In genomic region chr1:60042398-60042795, GRCm38 (mm10) we compare ENCODE assay signal across 7 mouse cellular contexts. TPM values are rescaled to one million over a fixed set of nuclear protein-coding genes. Genes with fewer than 3 reads are reported as not detected.
DNase-seq lines count a peak whose midpoint lies in the region; ATAC-seq and TF ChIP-seq lines count a peak whose summit lies in the region.

No protein-coding gene starts in this region.

- peak overlapping the region; percentile 96 for H3K4me2 ChIP-seq in kidney, embryonic 16.5 days (replicated peaks; ENCODE audit: low read depth, low read length)
- peak overlapping the region; percentile 95 for H3K4me2 ChIP-seq in embryonic facial prominence, embryonic 11.5 days (ENCODE audit: low read depth, low read length)
- H3K4me2 ChIP-seq in hindbrain, postnatal 0 days (ENCODE audit: low read depth, low read length), result peak overlapping the region; percentile 83
- H3K4me2 ChIP-seq in midbrain, postnatal 0 days (ENCODE audit: low read depth, low read length, poor library complexity, severe bottlenecking), result peak overlapping the region; percentile 79

- TF ChIP-seq CTCF in G1E (IDR thresholded peaks at IDR 0.05; ENCODE audit: low read depth, low read length), result no peak
- TF ChIP-seq CTCF in hindbrain, postnatal 0 days (IDR thresholded peaks at IDR 0.05; ENCODE audit: low read depth), result no peak
- TF ChIP-seq CTCF in midbrain, postnatal 0 days (IDR thresholded peaks at IDR 0.05), result no peak

- ATAC-seq in kidney, embryonic 16.5 days (ENCODE audit: low FRiP score, low TSS enrichment), result peak; percentile 65
- no peak for ATAC-seq in G1E (ENCODE audit: extremely low read depth, insufficient number of reproducible peaks, low FRiP score, poor library complexity, severe bottlenecking)
- ATAC-seq in embryonic facial prominence, embryonic 11.5 days (replicated peaks; ENCODE audit: insufficient number of reproducible peaks, low FRiP score, low TSS enrichment, low read depth), result peak; percentile 23; the same call in 1 of the 2 replicates
- ATAC-seq in hindbrain, postnatal 0 days, result no peak; the same call in none of the 2 replicates
- peak; percentile 79 for ATAC-seq in midbrain, postnatal 0 days (ENCODE audit: low FRiP score)

- 3% methylated on average over 19 of the region's 19 CpGs for WGBS in kidney, embryonic 16.5 days
- 4% methylated on average over 19 of the region's 19 CpGs for WGBS in embryonic facial prominence, embryonic 11.5 days
- WGBS in hindbrain, postnatal 0 days, result 3% methylated on average over 19 of the region's 19 CpGs
- whole genome bisulfite sequencing in midbrain, postnatal 0 days, result 2% methylated on average over 19 of the region's 19 CpGs

- peaks cover 15% of the 10 kb centered on the region for H3K27me3 ChIP-seq in kidney, embryonic 16.5 days (ENCODE audit: insufficient read depth, low read length)
- H3K27me3 ChIP-seq in G1E (ENCODE audit: insufficient read depth, low read length), result peaks cover 7% of the 10 kb centered on the region
- peaks cover 14% of the 10 kb centered on the region for H3K27me3 ChIP-seq in embryonic facial prominence, embryonic 11.5 days (ENCODE audit: control insufficient read depth, insufficient read depth, low read length)
- H3K27me3 ChIP-seq in hindbrain, postnatal 0 days (ENCODE audit: insufficient read depth, low read length), result no peaks in the 10 kb centered on the region
- no peaks in the 10 kb centered on the region for H3K27me3 ChIP-seq in midbrain, postnatal 0 days (ENCODE audit: insufficient read depth, low read length)

- H3K36me3 ChIP-seq in kidney, embryonic 16.5 days (ENCODE audit: insufficient read depth, low read length), result no peaks in the 10 kb centered on the region
- H3K36me3 ChIP-seq in G1E (replicated peaks), result no peaks in the 10 kb centered on the region
- H3K36me3 ChIP-seq in embryonic facial prominence, embryonic 11.5 days (replicated peaks; ENCODE audit: control insufficient read depth, insufficient read depth, low read depth, low read length), result no peaks in the 10 kb centered on the region
- H3K36me3 ChIP-seq in hindbrain, postnatal 0 days (ENCODE audit: insufficient read depth, low read length), result no peaks in the 10 kb centered on the region
- H3K36me3 ChIP-seq in midbrain, postnatal 0 days (ENCODE audit: insufficient read depth, low read length), result no peaks in the 10 kb centered on the region

- H3K4me3 ChIP-seq in kidney, embryonic 16.5 days (ENCODE audit: low read length), result peak overlapping the region; percentile 72
- peak overlapping the region; percentile 77 for H3K4me3 ChIP-seq in G1E (ENCODE audit: low read depth, low read length)
- peak overlapping the region; percentile 77 for H3K4me3 ChIP-seq in embryonic facial prominence, embryonic 11.5 days (ENCODE audit: low read depth, low read length)
- peak overlapping the region; percentile 69 for H3K4me3 ChIP-seq in hindbrain, postnatal 0 days (ENCODE audit: low read length)
- H3K4me3 ChIP-seq in midbrain, postnatal 0 days (ENCODE audit: low read depth, low read length), result peak overlapping the region; percentile 89

- peak overlapping the region; percentile 81 for H3K9ac ChIP-seq in kidney, embryonic 16.5 days (replicated peaks; ENCODE audit: low read length)
- H3K9ac ChIP-seq in embryonic facial prominence, embryonic 11.5 days (replicated peaks; ENCODE audit: low read length), result peak overlapping the region; percentile 79
- peak overlapping the region; percentile 89 for H3K9ac ChIP-seq in hindbrain, postnatal 0 days (replicated peaks; ENCODE audit: low read length)
- H3K9ac ChIP-seq in midbrain, postnatal 0 days (replicated peaks; ENCODE audit: low read length, poor library complexity, severe bottlenecking), result peak overlapping the region; percentile 94

- no peaks in the 10 kb centered on the region for H3K9me3 ChIP-seq in kidney, embryonic 16.5 days (ENCODE audit: low read length)
- peaks cover 8% of the 10 kb centered on the region for H3K9me3 ChIP-seq in G1E (replicated peaks)
- no peaks in the 10 kb centered on the region for H3K9me3 ChIP-seq in embryonic facial prominence, embryonic 11.5 days (replicated peaks; ENCODE audit: control insufficient read depth, low read length)
- no peaks in the 10 kb centered on the region for H3K9me3 ChIP-seq in hindbrain, postnatal 0 days (ENCODE audit: low read length)
- no peaks in the 10 kb centered on the region for H3K9me3 ChIP-seq in midbrain, postnatal 0 days (ENCODE audit: low read length)

- peaks cover 6% of the 10 kb centered on the region; the same call in 1 of the 2 replicates for H3K4me1 ChIP-seq in kidney, embryonic 16.5 days (ENCODE audit: insufficient read depth, low read length)
- H3K4me1 ChIP-seq in G1E (ENCODE audit: insufficient read depth, low read depth, low read length), result peaks cover 14% of the 10 kb centered on the region
- no peaks in the 10 kb centered on the region for H3K4me1 ChIP-seq in embryonic facial prominence, embryonic 11.5 days (ENCODE audit: control insufficient read depth, insufficient read depth, low read length)
- H3K4me1 ChIP-seq in hindbrain, postnatal 0 days (ENCODE audit: insufficient read depth, low read length), result no peaks in the 10 kb centered on the region
- no peaks in the 10 kb centered on the region for H3K4me1 ChIP-seq in midbrain, postnatal 0 days (ENCODE audit: insufficient read depth, low read length)

- no peak overlapping the region for H3K27ac ChIP-seq in kidney, embryonic 16.5 days (ENCODE audit: low read length)
- H3K27ac ChIP-seq in embryonic facial prominence, embryonic 11.5 days (replicated peaks; ENCODE audit: low read depth, low read length), result no peak overlapping the region
- peak overlapping the region; percentile 85 for H3K27ac ChIP-seq in hindbrain, postnatal 0 days
- peak overlapping the region; percentile 92 for H3K27ac ChIP-seq in midbrain, postnatal 0 days (ENCODE audit: low read depth, low read length)

- DNase-seq in kidney, adult 11 months, result no peak
- no peak for DNase-seq in G1E (ENCODE audit: low spot score)
- no peak for DNase-seq in embryonic facial prominence, embryonic 11.5 days (ENCODE audit: low spot score)
- DNase-seq in hindbrain, postnatal 0 days (ENCODE audit: low spot score), result no peak
- peak; percentile 59 for DNase-seq in midbrain, postnatal 0 days (ENCODE audit: low spot score)
- no peak for DNase-seq in B cell, adult 2 months

RNA-seq across cellular contexts. Expression of gene Ica1l, which starts 0.6 kb away (rescaled TPM):
- 0.69 and 0.91 TPM in 2 replicates for polyA plus RNA-seq in kidney, embryonic 16.5 days (2015; fragmentation: Nextera tagmentation; extraction: Ambion mirVana)
- total RNA-seq in G1E (2014; fragmentation: Nextera tagmentation), result 9.6 and 10.5 TPM in 2 replicates
- total RNA-seq in G1E (2017), result 9.0 and 9.5 TPM in 2 replicates
- polyA plus RNA-seq in G1E (2012), result 1.3 and 2.2 TPM in 2 replicates
- polyA plus RNA-seq in embryonic facial prominence, embryonic 11.5 days (2014; fragmentation: Nextera tagmentation; extraction: Ambion mirVana), result 1.2 and 2.2 TPM in 2 replicates
- total RNA-seq in hindbrain, postnatal 0 days (2014; rRNA removed), result 51.7 and 52.0 TPM in 2 replicates
- polyA plus RNA-seq in hindbrain, postnatal 0 days (2015; fragmentation: Nextera tagmentation; extraction: Ambion mirVana), result 56.4 and 61.3 TPM in 2 replicates
- total RNA-seq in midbrain, postnatal 0 days (2014; rRNA removed), result 63.8 and 76.5 TPM in 2 replicates
- polyA plus RNA-seq in midbrain, postnatal 0 days (2015; fragmentation: Nextera tagmentation; extraction: Ambion mirVana), result 76.6 and 79.4 TPM in 2 replicates

RNA-seq across cellular contexts. Expression of gene Carf, which starts 55.6 kb away (rescaled TPM):
- polyA plus RNA-seq in kidney, embryonic 16.5 days (2015; fragmentation: Nextera tagmentation; extraction: Ambion mirVana), result 5.1 and 6.5 TPM in 2 replicates
- total RNA-seq in G1E (2014; fragmentation: Nextera tagmentation) (56.5 and 57.1 TPM in 2 replicates), G1E (2017) (22.4 and 29.4 TPM in 2 replicates)
- polyA plus RNA-seq in G1E (2012), result 0.79 and 0.93 TPM in 2 replicates
- polyA plus RNA-seq in embryonic facial prominence, embryonic 11.5 days (2014; fragmentation: Nextera tagmentation; extraction: Ambion mirVana), result 5.1 and 6.7 TPM in 2 replicates
- total RNA-seq in hindbrain, postnatal 0 days (2014; rRNA removed), result 12.3 and 14.1 TPM in 2 replicates
- 7.9 and 8.0 TPM in 2 replicates for polyA plus RNA-seq in hindbrain, postnatal 0 days (2015; fragmentation: Nextera tagmentation; extraction: Ambion mirVana)
- 19.0 and 23.4 TPM in 2 replicates for total RNA-seq in midbrain, postnatal 0 days (2014; rRNA removed)
- polyA plus RNA-seq in midbrain, postnatal 0 days (2015; fragmentation: Nextera tagmentation; extraction: Ambion mirVana), result 8.0 and 8.4 TPM in 2 replicates

RNA-seq across cellular contexts. Expression of gene Wdr12, which starts 56.0 kb away (rescaled TPM):
- 58.4 and 58.8 TPM in 2 replicates for polyA plus RNA-seq in kidney, embryonic 16.5 days (2015; fragmentation: Nextera tagmentation; extraction: Ambion mirVana)
- 133 and 142 TPM in 2 replicates for total RNA-seq in G1E (2014; fragmentation: Nextera tagmentation)
- total RNA-seq in G1E (2017), result 171 and 174 TPM in 2 replicates
- 4.7 TPM in 2 replicates for polyA plus RNA-seq in G1E (2012)
- polyA plus RNA-seq in embryonic facial prominence, embryonic 11.5 days (2014; fragmentation: Nextera tagmentation; extraction: Ambion mirVana), result 54.1 and 59.0 TPM in 2 replicates
- 11.0 and 15.8 TPM in 2 replicates for total RNA-seq in hindbrain, postnatal 0 days (2014; rRNA removed)
- 44.9 and 46.9 TPM in 2 replicates for polyA plus RNA-seq in hindbrain, postnatal 0 days (2015; fragmentation: Nextera tagmentation; extraction: Ambion mirVana)
- total RNA-seq in midbrain, postnatal 0 days (2014; rRNA removed), result 14.4 and 20.0 TPM in 2 replicates
- 46.4 and 47.6 TPM in 2 replicates for polyA plus RNA-seq in midbrain, postnatal 0 days (2015; fragmentation: Nextera tagmentation; extraction: Ambion mirVana)

Comparison
In these comparisons a context has a peak if more than half of its experiments do, and no peak if none do; other contexts are left out.
1. ATAC-seq: peak in kidney, embryonic 16.5 days (single experiment), embryonic facial prominence, embryonic 11.5 days (single experiment) and midbrain, postnatal 0 days (single experiment); none in G1E (single experiment) and hindbrain, postnatal 0 days (single experiment).
2. H3K27ac ChIP-seq: peak in hindbrain, postnatal 0 days (single experiment) and midbrain, postnatal 0 days (single experiment); none in kidney, embryonic 16.5 days (single experiment) and embryonic facial prominence, embryonic 11.5 days (single experiment).
3. RNA of gene Ica1l, which starts 0.6 kb away (polyA plus RNA-seq): 76.6 to 79.4 TPM in midbrain, postnatal 0 days and 56.4 to 61.3 TPM in hindbrain, postnatal 0 days; 1.2 to 2.2 TPM in embryonic facial prominence, embryonic 11.5 days, 1.3 to 2.2 TPM in G1E and 0.69 to 0.91 TPM in kidney, embryonic 16.5 days; every median in the first group is over 10 times any median in the second.
4. Peak in every context shown above with its lines, with median percentiles within 50 percentile points of each other: H3K4me2 ChIP-seq, H3K4me3 ChIP-seq and H3K9ac ChIP-seq.